Mouse (Mus musculus): Measurements from ENCODE around the gene Gm14410.
"Not testable (repeated sequence)": the region's sequence is repeated elsewhere in the genome, so short reads cannot be mapped to it uniquely, and the experiment has no call there.

DNA sequence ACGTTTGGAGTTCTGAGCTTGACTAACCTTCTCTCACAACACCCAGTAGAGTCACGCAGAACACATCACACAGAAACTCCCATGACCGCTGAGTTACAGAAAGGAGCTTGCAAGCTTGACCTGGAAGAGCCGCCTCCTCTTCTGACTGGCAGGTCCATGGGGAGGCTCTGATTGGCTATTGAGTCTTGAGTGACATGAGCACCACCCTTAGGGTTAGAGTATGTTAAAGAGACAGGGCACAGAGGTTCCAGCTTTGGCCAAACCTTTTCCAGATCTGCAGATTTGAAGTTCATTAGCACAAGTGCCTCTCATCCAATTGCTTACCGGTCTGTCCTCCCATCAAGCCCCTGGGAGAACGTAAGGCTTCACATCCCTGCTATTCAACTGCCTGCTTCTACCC, at the start of gene Gm14410:
- not testable (repeated sequence) for TF ChIP-seq EP300 (IDR thresholded peaks at IDR 0.05; ENCODE audit: low read depth in 1 of 2, low read length in 2 of 2); POLR2AphosphoS5 (IDR thresholded peaks at IDR 0.05; ENCODE audit: borderline replicate concordance, low read depth, low read length); E2F4 (IDR thresholded peaks at IDR 0.05; ENCODE audit: borderline replicate concordance, low read depth, low read length); NELFE (IDR thresholded peaks at IDR 0.05; ENCODE audit: low read depth, low read length); TCF12 (IDR thresholded peaks at IDR 0.05; ENCODE audit: low read depth, low read length); CTCF (IDR thresholded peaks at IDR 0.05 in 2 of 3, conservative IDR thresholded peaks at IDR 0.05 in 1 of 3; ENCODE audit: control insufficient read depth in 1 of 3, insufficient read depth in 1 of 3, low read depth in 2 of 3, low read length in 3 of 3, poor library complexity in 1 of 3, severe bottlenecking in 1 of 3); POLR2AphosphoS2 (IDR thresholded peaks at IDR 0.05; ENCODE audit: low read length); ZC3H11A (IDR thresholded peaks at IDR 0.05; ENCODE audit: low read depth, low read length); RCOR1 (IDR thresholded peaks at IDR 0.05; ENCODE audit: low read depth, low read length)
- TF ChIP-seq HCFC1 (IDR thresholded peaks at IDR 0.05; ENCODE audit: low read depth, low read length), result peak; percentile 50; the same call in 1 of the 2 replicates
- peak in 1 of 2 experiments; percentile 21; a peak in 1 of 4 replicates for TF ChIP-seq POLR2A (IDR thresholded peaks at IDR 0.05; ENCODE audit: control insufficient read depth in 1 of 2, insufficient read depth in 1 of 2, low read depth in 1 of 2, low read length in 2 of 2, poor library complexity in 1 of 2)

All from MEL (cell line).